Mouse (Mus musculus): ENCODE measurements around the gene Ube3c. TPM values are rescaled to one million over a fixed set of nuclear protein-coding genes. Genes with fewer than 3 reads are reported as not detected.

The Ube3c gene
- total RNA-seq, 1 experiment from 2014 or later: 48.1 TPM

DNA sequence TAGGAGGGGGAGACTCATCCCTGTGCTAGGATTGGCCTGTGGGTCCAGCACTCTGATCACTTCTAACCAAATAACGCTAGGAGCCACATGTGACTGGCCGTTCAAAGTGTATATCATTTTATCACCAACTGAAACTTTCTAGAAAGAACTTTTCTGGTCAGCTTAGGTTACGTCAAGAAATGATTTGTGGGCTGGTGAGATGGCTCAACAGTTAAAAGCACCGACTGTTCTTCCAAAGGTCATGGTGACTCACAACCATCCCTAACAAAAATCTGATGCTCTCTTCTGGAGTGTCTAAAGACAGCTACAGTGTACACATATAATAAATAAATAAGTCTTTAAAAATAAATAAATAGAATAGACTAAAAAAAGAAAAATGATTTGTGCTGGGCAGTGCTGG, 103.5 kb downstream of the Ube3c start:
- DNase-seq: peak; percentile 38

DNA sequence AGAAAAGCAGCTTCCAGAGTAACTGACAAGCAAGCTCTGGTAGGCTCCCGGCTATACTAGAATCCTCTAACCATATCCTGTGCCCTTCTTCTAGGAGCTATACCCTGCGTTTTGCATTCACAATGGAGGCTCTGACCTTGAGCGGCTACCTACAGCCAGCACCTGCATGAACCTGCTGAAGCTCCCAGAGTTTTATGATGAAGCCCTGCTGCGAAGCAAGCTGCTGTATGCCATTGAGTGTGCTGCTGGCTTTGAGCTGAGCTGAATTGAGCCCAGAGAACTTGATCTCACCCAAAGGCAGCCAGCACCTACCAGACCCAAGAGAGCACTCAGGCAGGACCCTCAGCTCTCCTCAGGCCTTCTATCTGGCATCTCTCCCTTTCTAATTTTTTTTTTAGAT, 105.3 kb downstream of the Ube3c start:
- DNase-seq: no peak

GRCm38 (mm10) chr5:29676445-29676844, 107.4 kb downstream of the Ube3c start:
- DNase-seq: no peak

DNA sequence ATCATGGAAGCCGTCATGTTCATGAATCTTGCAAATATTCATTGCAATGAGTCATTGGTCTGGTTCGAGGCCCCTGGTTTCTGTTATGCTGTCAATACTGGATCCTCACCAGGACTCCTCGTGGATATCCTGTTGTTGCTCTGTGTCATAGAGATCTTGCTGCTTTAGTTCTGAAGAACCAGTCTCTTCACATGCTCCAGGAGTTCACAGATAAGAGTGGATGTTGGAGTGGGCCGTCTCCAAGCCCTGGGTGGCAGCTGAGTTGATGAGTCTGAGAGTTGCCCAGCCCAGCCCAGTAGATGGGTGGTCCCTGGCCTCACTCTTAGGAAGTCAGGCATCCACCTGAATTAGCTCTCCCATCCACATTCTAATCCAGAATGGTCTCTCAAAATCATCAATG, 116.0 kb downstream of the Ube3c start:
- DNase-seq: no peak

GRCm38 (mm10) chr5:29687671-29688070, 118.6 kb downstream of the Ube3c start:
- peak; percentile 48 for DNase-seq

DNA sequence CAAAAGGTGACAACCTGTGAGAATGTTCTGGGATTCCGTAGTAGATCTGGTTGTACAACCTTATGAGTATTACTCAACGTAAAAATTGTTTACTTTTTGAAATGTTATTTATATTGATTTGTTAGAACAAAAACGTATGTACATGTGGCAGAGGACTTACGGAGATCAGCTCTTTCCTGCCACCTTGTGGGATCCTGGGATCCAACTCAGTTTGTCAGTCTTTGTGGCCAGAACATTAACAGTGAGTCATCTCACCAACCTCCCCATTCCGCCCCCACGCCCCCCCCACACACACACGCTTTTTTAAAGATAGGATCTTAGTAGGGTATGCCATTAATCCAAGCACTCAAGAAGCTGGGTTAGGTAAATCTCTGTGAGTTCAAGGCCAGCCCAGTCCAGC, 119.3 kb downstream of the Ube3c start:
- peak; percentile 15 for DNase-seq

GRCm38 (mm10) chr5:29698493-29698892, 129.5 kb downstream of the Ube3c start:
- DNase-seq: no peak

GRCm38 (mm10) chr5:29699520-29700202, 130.6 kb downstream of the Ube3c start:
- DNase-seq: no peak

DNA sequence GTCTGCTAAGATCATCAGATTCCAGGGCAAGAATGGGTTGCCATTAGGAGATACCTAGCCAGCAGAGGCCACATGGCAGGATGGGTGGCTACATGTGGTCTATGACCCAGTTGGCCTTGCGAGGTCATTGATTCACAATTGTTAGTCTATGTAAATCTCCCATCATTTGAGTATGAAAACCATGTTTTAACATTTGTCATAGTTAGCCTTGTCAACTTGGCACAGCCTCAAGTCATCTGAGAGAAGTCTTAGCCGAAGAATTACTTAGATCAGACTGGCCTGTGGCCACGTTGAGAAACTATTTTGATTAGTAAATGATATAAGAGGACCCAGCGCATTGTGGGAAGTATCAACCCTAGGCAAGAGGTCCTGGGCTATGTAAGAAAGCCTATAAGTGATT, 138.2 kb downstream of the Ube3c start:
- peak; percentile 16 for DNase-seq

GRCm38 (mm10) chr5:29708258-29708657, 139.2 kb downstream of the Ube3c start:
- DNase-seq: no peak

DNA sequence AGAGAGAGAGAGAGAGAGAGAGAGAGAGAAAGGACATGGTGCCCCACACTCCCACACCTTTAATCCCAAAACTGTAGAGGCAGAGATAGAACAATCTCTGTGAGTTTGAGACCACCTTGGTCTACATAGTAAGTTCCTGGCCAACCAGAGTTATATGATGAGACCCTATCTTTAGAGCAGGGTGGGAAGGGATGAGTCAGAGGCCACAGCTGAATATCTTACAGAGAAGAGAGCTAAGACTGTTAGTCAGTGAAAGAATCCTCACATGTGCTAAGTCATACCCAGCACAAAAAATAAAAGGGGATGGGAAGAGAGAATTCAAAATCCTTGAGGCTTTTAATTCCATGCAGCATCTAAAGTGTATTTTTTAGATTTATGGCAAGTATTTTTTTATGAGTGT, 142.6 kb downstream of the Ube3c start:
- DNase-seq: no peak

DNA sequence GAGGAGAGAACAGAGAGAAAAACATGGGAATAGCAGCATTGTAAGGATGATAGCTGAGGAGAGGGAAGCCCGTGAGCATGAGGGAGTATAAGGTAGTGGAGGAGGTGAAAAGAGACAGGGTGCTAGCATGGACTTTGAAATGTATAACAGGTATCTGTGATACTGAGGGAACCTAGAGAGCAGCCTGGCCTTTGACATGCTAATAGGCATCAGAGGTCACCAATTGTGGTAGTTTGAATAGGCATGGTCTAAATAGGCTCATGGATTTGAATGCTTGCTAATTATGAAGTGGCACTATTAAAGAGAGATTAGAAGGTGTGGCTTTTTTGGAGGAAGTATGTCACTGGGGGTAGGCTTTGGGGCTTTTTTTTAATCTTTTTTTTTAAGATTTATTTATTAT, 143.9 kb downstream of the Ube3c start:
- no peak for DNase-seq

DNA sequence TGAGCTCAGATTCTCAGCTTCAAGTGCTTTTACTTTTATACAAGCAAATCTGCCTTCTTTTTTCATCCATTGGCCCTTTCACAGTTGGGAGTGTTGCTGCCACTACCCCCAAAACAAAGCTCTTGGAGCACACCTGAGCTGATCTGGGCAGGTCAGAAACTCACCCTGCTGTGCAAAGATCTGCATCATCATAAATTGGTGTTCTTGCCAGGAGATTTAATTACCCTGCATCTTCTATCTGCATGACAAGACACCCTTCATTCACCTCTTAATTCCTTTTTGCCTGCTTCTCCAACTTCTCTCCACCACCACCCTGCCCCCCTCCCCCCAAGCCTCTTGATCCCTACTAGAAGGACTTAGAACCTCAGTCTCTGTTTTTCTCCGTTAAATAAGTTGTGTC, 152.1 kb downstream of the Ube3c start:
- DNase-seq: no peak

DNA sequence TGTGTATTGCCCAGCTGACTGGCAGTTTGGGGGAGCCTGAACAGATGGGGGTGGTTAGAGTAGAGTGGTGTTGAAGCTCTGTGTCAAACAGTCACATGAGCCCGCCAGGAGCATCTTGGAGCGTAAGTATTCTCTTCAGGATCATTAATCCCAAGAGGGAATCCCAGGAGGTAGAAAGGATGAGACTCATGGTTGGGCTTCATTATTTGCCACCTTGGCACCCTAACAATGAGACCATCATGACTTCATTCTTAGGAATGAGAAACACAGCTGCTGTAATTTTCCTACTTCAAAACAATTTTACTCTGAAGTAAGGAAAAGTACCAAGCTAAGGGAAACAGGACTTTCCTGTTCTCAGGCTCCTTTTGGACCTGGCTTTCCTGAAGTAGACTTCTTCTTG, 156.3 kb downstream of the Ube3c start:
- no peak for DNase-seq

Other genes with a start within 250 kb of the Ube3c start
- gene Lmbr1, start 190.9 kb upstream of the Ube3c start, total RNA-seq (2021): 13.2 and 13.3 TPM in 2 replicates
- gene Nom1, start 134.6 kb upstream of the Ube3c start, total RNA-seq (2021): 27.7 and 32.4 TPM in 2 replicates
- not detected in 2 replicates for gene Mnx1, start 90.8 kb upstream of the Ube3c start, total RNA-seq (2021)
- gene Dnajb6, start 166.4 kb downstream of the Ube3c start, total RNA-seq (2021): 126 and 133 TPM in 2 replicates
- gene Gm5129, start 166.7 kb downstream of the Ube3c start, total RNA-seq (2021): not detected in 2 replicates

All from adrenal gland, postnatal 14 days (tissue).